Mouse (Mus musculus) heart, adult 10 weeks (tissue): ENCODE data around the gene 2300002M23Rik. TPM values are rescaled to one million over a fixed set of nuclear protein-coding genes. Genes with fewer than 3 reads are reported as not detected.

Experiments
- polyA plus RNA-seq: library from polyadenylated mRNA; stranded (reverse); fragments of 350-450 nt; fragmentation: Illumina TruSeq; extraction: RNeasy Lipid Tissue Mini Kit (QIAGEN cat#74804); gene quantifications from one replicate; pipeline ENCODE4 v1.2.3, GENCODE M21; 2014; ENCODE audit warnings: low read depth, low replicate concordance

2300002M23Rik gene
- not detected for polyA plus RNA-seq

GRCm38 (mm10) chr17:35567150-35567549 lies at the start of gene 2300002M23Rik:
Gene 2300002M23Rik, plus strand, starts transcription at chr17:35567450.

GRCm38 (mm10) chr17:35532901-35533300 lies 34.3 kb upstream of the 2300002M23Rik start, which contains the start of gene Psors1c2:
Gene Psors1c2, plus strand, starts transcription at chr17:35533201.

DNA sequence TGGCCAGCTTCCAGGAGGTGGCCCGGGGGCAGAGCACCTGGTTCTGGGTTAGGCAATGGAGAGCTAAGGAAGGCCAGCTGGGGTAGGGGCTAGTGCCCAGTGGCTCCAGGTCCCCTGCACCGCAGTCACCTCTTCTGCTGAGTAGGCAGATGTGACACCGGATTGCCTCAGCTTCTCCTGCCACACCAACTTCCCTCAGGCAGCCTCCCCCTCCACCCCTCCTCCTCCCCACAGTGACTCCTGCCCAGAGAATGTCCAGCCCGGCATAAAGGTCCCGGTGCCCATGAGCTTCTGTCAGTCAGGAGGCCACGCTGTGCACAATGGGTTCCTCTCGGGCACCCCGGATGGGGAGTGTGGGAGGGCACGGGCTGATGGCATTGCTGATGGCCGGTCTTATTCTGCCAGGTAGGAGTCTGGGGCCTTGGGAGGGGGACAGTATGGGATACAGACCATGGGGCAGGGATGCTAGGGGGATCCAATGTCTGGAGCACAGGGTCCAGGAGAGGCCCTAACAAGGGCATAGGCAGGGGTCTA lies 15.3 kb upstream of the 2300002M23Rik start, which contains the start of gene Cdsn:
Gene Cdsn, plus strand, starts transcription at position 248 of the 534 bp plus-strand sequence.

GRCm38 (mm10) chr17:35601249-35601648 lies 34.0 kb downstream of the 2300002M23Rik start, which contains the start of gene Sfta2:
Gene Sfta2, plus strand, starts transcription at chr17:35601549.

Other genes with a start within 250 kb of the 2300002M23Rik start
- not detected for gene H2-Q1, start 247.0 kb upstream of the 2300002M23Rik start, polyA plus RNA-seq
- gene H2-Q2, start 225.2 kb upstream of the 2300002M23Rik start, polyA plus RNA-seq = 0.50 TPM
- 29.8 TPM for gene H2-Q4, start 187.8 kb upstream of the 2300002M23Rik start, polyA plus RNA-seq
- 6.8 TPM for gene H2-Q6, start 142.6 kb upstream of the 2300002M23Rik start, polyA plus RNA-seq
- gene H2-Q7, start 128.3 kb upstream of the 2300002M23Rik start, polyA plus RNA-seq = 9.3 TPM
- 1.7 TPM for gene H2-Q10, start 97.4 kb upstream of the 2300002M23Rik start, polyA plus RNA-seq
- not detected for gene Pou5f1, start 61.4 kb upstream of the 2300002M23Rik start, polyA plus RNA-seq
- 2.4 TPM for gene Tcf19, start 50.6 kb upstream of the 2300002M23Rik start, polyA plus RNA-seq
- 3.0 TPM for gene Cchcr1, start 50.4 kb upstream of the 2300002M23Rik start, polyA plus RNA-seq
- 0.60 TPM for gene Psors1c2, start 34.2 kb upstream of the 2300002M23Rik start, polyA plus RNA-seq
- gene Cdsn, start 15.3 kb upstream of the 2300002M23Rik start, polyA plus RNA-seq = 0.47 TPM
- gene Sfta2, start 34.1 kb downstream of the 2300002M23Rik start, polyA plus RNA-seq = not detected
- gene Gm9573, start 59.2 kb downstream of the 2300002M23Rik start, polyA plus RNA-seq = not detected
- gene Mucl3, start 76.2 kb downstream of the 2300002M23Rik start, polyA plus RNA-seq = not detected
- gene Vars2, start 100.1 kb downstream of the 2300002M23Rik start, polyA plus RNA-seq = 18.8 TPM
- 17.7 TPM for gene Gtf2h4, start 106.3 kb downstream of the 2300002M23Rik start, polyA plus RNA-seq
- 21.4 TPM for gene Ddr1, start 137.2 kb downstream of the 2300002M23Rik start, polyA plus RNA-seq